Mouse (Mus musculus) c-Kit-positive CD71-positive TER-119-positive erythroid progenitor cells, embryonic 14.5 days (primary cell): ENCODE results near the gene Hoxb1.

Source experiments
- DNase-seq: peaks from one replicate; pipeline ENCODE4 v3.0.0-alpha.2; 2013; ENCODE audit warnings: low spot score

Gene Hoxb1

GRCm38 (mm10) chr11:96334002-96334364 is 31.6 kb upstream of the Hoxb1 start:
- DNase-seq: no peak

DNA sequence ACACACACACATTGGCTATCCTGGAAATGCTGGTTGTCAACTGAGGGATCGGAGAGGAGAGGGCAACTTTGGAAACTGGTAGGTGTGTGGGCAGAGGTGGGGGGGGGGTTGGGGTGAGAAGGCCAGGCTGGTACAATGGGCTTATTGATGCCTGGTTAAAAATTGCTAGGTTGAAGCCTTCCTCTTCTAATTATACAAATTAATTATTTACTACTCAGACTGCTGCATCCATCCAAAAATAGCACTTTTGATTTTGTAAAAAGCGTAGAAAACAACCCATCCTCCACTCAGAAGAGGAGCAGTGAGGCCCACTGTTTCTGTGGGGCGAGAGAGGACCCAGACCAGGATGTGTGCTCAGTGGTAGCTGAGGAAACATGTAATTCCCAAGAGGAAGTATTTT is 30.6 kb upstream of the Hoxb1 start:
- DNase-seq: no peak

DNA sequence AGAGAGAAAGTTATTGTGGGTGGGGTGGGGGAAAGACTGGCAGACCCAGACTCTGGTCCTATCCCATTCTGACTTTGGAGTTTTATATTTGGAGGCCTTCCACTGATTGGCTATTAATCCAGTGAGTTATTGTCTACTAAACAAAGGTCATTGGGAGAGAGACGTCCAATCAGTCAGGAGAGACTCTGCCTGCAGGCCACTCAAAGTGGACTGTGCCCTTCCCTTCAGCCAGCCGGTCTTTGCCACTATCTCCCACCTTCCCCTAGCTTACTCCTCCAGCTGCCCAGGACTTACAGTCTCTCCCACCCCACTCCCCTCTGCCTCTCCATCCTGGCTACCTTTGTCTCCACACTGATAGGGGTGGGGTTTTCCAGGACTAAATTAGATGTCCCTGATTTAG is 29.0 kb upstream of the Hoxb1 start:
- DNase-seq: no peak

GRCm38 (mm10) chr11:96337026-96337425 is 28.5 kb upstream of the Hoxb1 start:
- no peak for DNase-seq

DNA sequence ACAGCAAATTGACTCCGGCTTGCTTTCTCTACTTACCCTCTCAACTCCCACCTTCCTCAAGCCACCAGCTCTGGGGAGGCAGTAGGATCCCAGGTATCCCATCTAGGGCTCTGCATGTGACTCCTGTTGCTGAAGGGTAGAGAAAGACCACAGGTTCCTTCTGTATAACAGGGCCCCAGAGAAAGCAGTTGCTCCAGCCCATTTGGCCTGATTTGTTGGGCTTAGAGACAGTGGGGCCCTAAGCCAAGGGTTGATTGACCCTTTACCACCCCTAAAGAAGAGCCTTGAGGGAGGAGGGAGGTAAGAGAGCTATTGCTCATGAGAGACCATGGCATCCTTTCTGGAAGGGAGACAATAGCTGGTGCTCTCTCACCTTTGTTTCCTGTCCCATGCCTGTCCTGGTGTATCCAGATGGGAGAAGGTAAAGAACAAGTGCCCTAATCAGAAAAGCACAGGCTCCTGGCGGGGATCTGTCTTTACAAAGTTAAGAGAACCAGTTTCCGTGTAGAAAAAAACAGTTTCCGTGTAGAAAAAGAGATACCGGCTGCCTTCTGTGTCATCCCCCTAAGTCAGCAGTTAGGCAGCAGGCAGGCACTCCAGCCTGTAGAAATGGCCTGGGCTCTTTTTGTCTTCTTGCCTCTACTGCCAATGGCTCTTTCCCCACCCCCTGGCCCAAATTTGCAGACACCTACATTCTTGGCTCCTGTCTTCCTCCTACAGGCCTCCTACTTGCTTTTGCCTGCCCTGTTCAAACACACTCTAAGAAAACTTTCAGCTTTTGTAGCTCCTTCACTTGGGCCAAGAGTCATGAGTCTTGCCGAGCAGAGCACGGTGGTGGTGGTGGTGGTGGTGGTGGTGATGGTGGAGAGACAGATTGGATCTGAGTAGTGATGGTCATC is 26.3 kb upstream of the Hoxb1 start:
- no peak for DNase-seq

GRCm38 (mm10) chr11:96340698-96341365 is 24.7 kb upstream of the Hoxb1 start:
- DNase-seq: no peak

GRCm38 (mm10) chr11:96341701-96342575 is 23.6 kb upstream of the Hoxb1 start:
- DNase-seq: no peak

DNA sequence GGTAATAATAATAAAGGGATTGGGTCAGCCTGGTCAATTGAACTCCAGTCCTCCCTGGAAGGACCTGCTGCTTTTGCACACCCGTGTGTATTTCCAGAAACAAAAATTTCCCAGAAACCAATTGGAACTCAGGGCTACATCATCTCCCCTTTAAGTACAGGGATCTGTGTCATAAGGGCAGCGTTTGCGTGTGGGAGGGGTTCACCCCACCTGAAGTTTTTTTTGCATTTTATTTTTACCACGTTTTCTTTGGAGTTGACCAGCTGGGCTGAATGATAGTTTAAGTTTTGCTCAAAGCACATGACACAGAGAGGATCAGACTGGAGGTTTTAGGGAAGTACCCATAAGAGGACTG is 23.0 kb upstream of the Hoxb1 start:
- no peak for DNase-seq

- no peak for DNase-seq
Observed at GRCm38 (mm10) chr11:96343206-96343745, 22.3 kb upstream of the Hoxb1 start.

GRCm38 (mm10) chr11:96344061-96344877 is 21.3 kb upstream of the Hoxb1 start:
- DNase-seq: no peak

DNA sequence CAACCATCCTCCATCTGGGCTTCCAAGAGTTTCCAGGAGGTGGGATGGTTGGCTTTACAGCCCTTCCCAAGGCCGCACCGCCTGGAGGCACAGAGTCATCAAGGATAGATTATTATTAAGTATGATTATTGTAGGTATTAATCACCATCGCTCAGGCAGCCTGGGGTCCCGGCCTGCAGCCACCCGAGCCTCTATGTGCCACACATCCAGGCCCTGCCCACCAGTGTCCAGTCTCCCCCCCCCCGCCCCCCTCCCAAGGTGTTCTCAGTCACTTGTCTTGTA is 20.7 kb upstream of the Hoxb1 start:
- no peak for DNase-seq

- no peak for DNase-seq
Observed at GRCm38 (mm10) chr11:96345220-96345892, 20.2 kb upstream of the Hoxb1 start.

- DNase-seq: no peak
Observed at GRCm38 (mm10) chr11:96345893-96346806, 19.4 kb upstream of the Hoxb1 start.

- DNase-seq: no peak
Observed at GRCm38 (mm10) chr11:96346916-96347520, 18.5 kb upstream of the Hoxb1 start.

- DNase-seq: no peak
Observed at GRCm38 (mm10) chr11:96347717-96348116, 17.8 kb upstream of the Hoxb1 start.

DNA sequence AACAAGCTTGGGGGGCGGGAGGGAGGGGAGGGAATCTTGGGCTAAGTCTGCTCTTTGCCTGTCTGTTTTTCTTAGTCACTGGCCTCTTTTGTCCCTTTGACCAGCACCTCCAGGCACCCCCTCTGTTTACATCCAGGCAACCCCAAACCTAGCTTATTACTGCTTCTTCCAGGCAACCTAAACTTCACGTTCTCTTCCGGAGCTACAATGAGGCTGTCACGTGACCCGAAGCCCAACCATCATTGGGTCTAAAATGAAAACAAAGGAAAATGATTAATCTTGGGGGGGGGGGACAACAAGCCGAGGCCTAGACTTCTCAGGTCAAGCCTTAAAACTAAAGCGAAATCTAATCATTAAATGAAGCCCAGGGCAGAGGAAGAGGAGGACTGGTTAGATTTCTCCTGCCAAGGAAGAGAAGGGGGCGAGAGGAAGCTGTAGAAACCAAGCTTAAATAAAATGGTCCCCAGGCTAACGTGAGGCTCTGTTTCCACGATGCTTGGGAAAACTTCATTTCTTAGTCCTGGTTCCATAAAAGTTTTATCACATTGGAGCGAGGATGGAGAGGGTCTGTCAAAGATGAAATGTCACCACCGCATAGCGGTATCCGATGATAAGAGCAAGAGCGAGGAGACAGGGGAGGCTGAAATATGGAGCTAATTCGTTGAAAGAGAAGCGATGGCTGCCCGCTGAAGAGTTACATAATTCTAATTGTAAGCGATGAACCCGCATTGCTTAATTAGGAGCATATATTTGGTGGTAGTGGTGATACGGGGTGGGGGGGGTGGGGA is 17.2 kb upstream of the Hoxb1 start:
- no peak for DNase-seq

DNA sequence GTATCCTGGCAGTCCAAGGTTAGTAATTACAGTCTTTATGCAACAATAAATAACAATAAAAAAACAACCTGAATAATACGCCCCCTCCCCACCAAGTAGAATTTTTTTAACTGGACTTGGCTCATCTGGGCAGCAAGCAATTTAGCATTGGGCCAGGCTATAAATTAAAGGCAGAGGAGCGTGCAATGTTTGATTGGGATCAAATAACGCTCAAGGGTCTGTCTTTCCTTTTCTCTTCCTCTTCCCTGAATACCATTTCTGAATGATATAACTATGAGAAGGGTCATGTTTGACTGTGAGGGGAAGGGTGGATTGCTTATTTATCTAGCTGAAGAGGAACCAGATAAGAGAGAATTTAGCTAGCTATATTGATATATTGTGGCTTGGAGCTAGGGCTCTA is 16.6 kb upstream of the Hoxb1 start:
- DNase-seq: no peak

GRCm38 (mm10) chr11:96349491-96350340 is 15.8 kb upstream of the Hoxb1 start:
- DNase-seq: no peak
